Mouse (Mus musculus): ENCODE data around the gene Smurf1. TPM values are rescaled to one million over a fixed set of nuclear protein-coding genes. Genes with fewer than 3 reads are reported as not detected.
A peak's percentile ranks its signal among the peaks of the same experiment; 100 is the strongest.

The Smurf1 gene
- polyA plus RNA-seq (2016; fragmentation: Nextera tagmentation; extraction: Ambion mirVana) = 14.7 and 17.5 TPM in 2 replicates

- Histone ChIP-seq H3K36me3 (no peaks in the 10 kb centered on the region), H3K27me3 (ENCODE audit: insufficient read depth, poor library complexity, severe bottlenecking) (peaks cover 18% of the 10 kb centered on the region), H3K4me3 (peak within 1 kb of the TSS; percentile 86), H3K4me1 (replicated peaks) (peaks cover 28% of the 10 kb centered on the region), H3K27ac (peak within 1 kb of the TSS; percentile 93), H3K9me3 (no peaks in the 10 kb centered on the region)
- peak; percentile 90 for DNase-seq (ENCODE audit: low spot score)
- 1% methylated on average over 89 of the region's 89 CpGs for WGBS
Observed at GRCm38 (mm10) chr5:144965639-144966351, at the start of gene Smurf1. Smurf1 (minus strand) TSS chr5:144965847.

- Histone ChIP-seq H3K27ac (no peak overlapping the region), H3K27me3 (ENCODE audit: insufficient read depth, poor library complexity, severe bottlenecking) (no peaks in the 10 kb centered on the region), H3K4me1 (replicated peaks) (no peaks in the 10 kb centered on the region), H3K9me3 (no peaks in the 10 kb centered on the region), H3K36me3 (no peaks in the 10 kb centered on the region), H3K4me3 (no peak overlapping the region)
- 80% methylated on average over 1 of the region's 1 CpGs for WGBS
- no peak for DNase-seq (ENCODE audit: low spot score)
Observed at GRCm38 (mm10) chr5:145014278-145014677, 48.6 kb upstream of the Smurf1 start.

- no peaks in the 10 kb centered on the region for H3K36me3 ChIP-seq
- no peak for DNase-seq (ENCODE audit: low spot score)
- 92% methylated on average over 15 of the region's 15 CpGs for WGBS
- H3K27me3 ChIP-seq (ENCODE audit: insufficient read depth, poor library complexity, severe bottlenecking) = no peaks in the 10 kb centered on the region
- H3K4me1 ChIP-seq (replicated peaks) = no peaks in the 10 kb centered on the region
- no peak overlapping the region for H3K4me3 ChIP-seq
- no peak overlapping the region for H3K27ac ChIP-seq
- no peaks in the 10 kb centered on the region for H3K9me3 ChIP-seq
Observed at GRCm38 (mm10) chr5:145008878-145009659, 43.4 kb upstream of the Smurf1 start.

- Histone ChIP-seq H3K36me3 (no peaks in the 10 kb centered on the region), H3K4me3 (no peak overlapping the region), H3K9me3 (no peaks in the 10 kb centered on the region), H3K27ac (no peak overlapping the region), H3K4me1 (replicated peaks) (no peaks in the 10 kb centered on the region), H3K27me3 (ENCODE audit: insufficient read depth, poor library complexity, severe bottlenecking) (no peaks in the 10 kb centered on the region)
- no peak for DNase-seq (ENCODE audit: low spot score)
- WGBS = 89% methylated on average over 6 of the region's 6 CpGs
Observed at GRCm38 (mm10) chr5:145005596-145005995, 39.9 kb upstream of the Smurf1 start.

- Histone ChIP-seq H3K9me3 (no peaks in the 10 kb centered on the region), H3K4me3 (no peak overlapping the region), H3K4me1 (replicated peaks) (no peaks in the 10 kb centered on the region), H3K27ac (no peak overlapping the region), H3K36me3 (no peaks in the 10 kb centered on the region), H3K27me3 (ENCODE audit: insufficient read depth, poor library complexity, severe bottlenecking) (no peaks in the 10 kb centered on the region)
- no peak for DNase-seq (ENCODE audit: low spot score)
- WGBS = 83% methylated on average over 9 of the region's 9 CpGs
Observed at GRCm38 (mm10) chr5:145004495-145004894, 38.8 kb upstream of the Smurf1 start.

- H3K4me1 ChIP-seq (replicated peaks) = no peaks in the 10 kb centered on the region
- no peaks in the 10 kb centered on the region for H3K27me3 ChIP-seq (ENCODE audit: insufficient read depth, poor library complexity, severe bottlenecking)
- H3K9me3 ChIP-seq = no peaks in the 10 kb centered on the region
- WGBS = 77% methylated on average over 3 of the region's 3 CpGs
- H3K27ac ChIP-seq = no peak overlapping the region
- no peak overlapping the region for H3K4me3 ChIP-seq
- no peak for DNase-seq (ENCODE audit: low spot score)
- H3K36me3 ChIP-seq = no peaks in the 10 kb centered on the region
Observed at GRCm38 (mm10) chr5:145003362-145003761, 37.7 kb upstream of the Smurf1 start.

GRCm38 (mm10) chr5:144998491-144998890 lies 32.8 kb upstream of the Smurf1 start:
- H3K9me3 ChIP-seq = no peaks in the 10 kb centered on the region
- no peaks in the 10 kb centered on the region for H3K4me1 ChIP-seq (replicated peaks)
- H3K4me3 ChIP-seq = no peak overlapping the region
- 31% methylated on average over 2 of the region's 2 CpGs for WGBS
- H3K27me3 ChIP-seq (ENCODE audit: insufficient read depth, poor library complexity, severe bottlenecking) = no peaks in the 10 kb centered on the region
- no peaks in the 10 kb centered on the region for H3K36me3 ChIP-seq
- no peak overlapping the region for H3K27ac ChIP-seq
- DNase-seq (ENCODE audit: low spot score) = peak; percentile 11

- Histone ChIP-seq H3K36me3 (no peaks in the 10 kb centered on the region), H3K9me3 (no peaks in the 10 kb centered on the region), H3K4me3 (no peak overlapping the region), H3K4me1 (replicated peaks) (no peaks in the 10 kb centered on the region), H3K27ac (no peak overlapping the region), H3K27me3 (ENCODE audit: insufficient read depth, poor library complexity, severe bottlenecking) (no peaks in the 10 kb centered on the region)
- DNase-seq (ENCODE audit: low spot score) = no peak
- 83% methylated on average over 5 of the region's 5 CpGs for WGBS
Observed at GRCm38 (mm10) chr5:144990481-144990880, 24.8 kb upstream of the Smurf1 start.

- no peaks in the 10 kb centered on the region for H3K9me3 ChIP-seq
- no peaks in the 10 kb centered on the region for H3K4me1 ChIP-seq (replicated peaks)
- no peaks in the 10 kb centered on the region for H3K36me3 ChIP-seq
- H3K27ac ChIP-seq = no peak overlapping the region
- no peak for DNase-seq (ENCODE audit: low spot score)
- H3K27me3 ChIP-seq (ENCODE audit: insufficient read depth, poor library complexity, severe bottlenecking) = no peaks in the 10 kb centered on the region
- WGBS = 68% methylated on average over 2 of the region's 2 CpGs
- no peak overlapping the region for H3K4me3 ChIP-seq
Observed at GRCm38 (mm10) chr5:144990051-144990450, 24.4 kb upstream of the Smurf1 start.

- Histone ChIP-seq H3K9me3 (peaks cover 7% of the 10 kb centered on the region), H3K27ac (no peak overlapping the region), H3K4me3 (no peak overlapping the region), H3K4me1 (replicated peaks) (no peaks in the 10 kb centered on the region), H3K27me3 (ENCODE audit: insufficient read depth, poor library complexity, severe bottlenecking) (no peaks in the 10 kb centered on the region), H3K36me3 (no peaks in the 10 kb centered on the region)
- no peak for DNase-seq (ENCODE audit: low spot score)
- WGBS = 87% methylated on average over 4 of the region's 4 CpGs
Observed at GRCm38 (mm10) chr5:144989061-144989405, 23.4 kb upstream of the Smurf1 start.

- 53% methylated on average over 9 of the region's 9 CpGs for WGBS
- H3K36me3 ChIP-seq = no peaks in the 10 kb centered on the region
Observed at GRCm38 (mm10) chr5:144988340-144989060, 22.9 kb upstream of the Smurf1 start.

GRCm38 (mm10) chr5:144987561-144987960 lies 21.9 kb upstream of the Smurf1 start:
- no peak for DNase-seq (ENCODE audit: low spot score)
- WGBS = 88% methylated on average over 13 of the region's 13 CpGs
- H3K27me3 ChIP-seq (ENCODE audit: insufficient read depth, poor library complexity, severe bottlenecking) = no peaks in the 10 kb centered on the region
- no peaks in the 10 kb centered on the region for H3K4me1 ChIP-seq (replicated peaks)
- no peaks in the 10 kb centered on the region for H3K36me3 ChIP-seq
- peaks cover 20% of the 10 kb centered on the region for H3K9me3 ChIP-seq
- no peak overlapping the region for H3K27ac ChIP-seq
- H3K4me3 ChIP-seq = no peak overlapping the region

More at GRCm38 (mm10) chr5:144988340-144989060, 22.9 kb upstream of the Smurf1 start:
- Histone ChIP-seq H3K27ac (no peak overlapping the region), H3K9me3 (peaks cover 12% of the 10 kb centered on the region), H3K4me1 (replicated peaks) (no peaks in the 10 kb centered on the region), H3K27me3 (ENCODE audit: insufficient read depth, poor library complexity, severe bottlenecking) (no peaks in the 10 kb centered on the region), H3K4me3 (no peak overlapping the region)
- DNase-seq (ENCODE audit: low spot score) = peak; percentile 46

GRCm38 (mm10) chr5:144984839-144985238 lies 19.2 kb upstream of the Smurf1 start:
- Histone ChIP-seq H3K27me3 (ENCODE audit: insufficient read depth, poor library complexity, severe bottlenecking) (no peaks in the 10 kb centered on the region), H3K27ac (no peak overlapping the region), H3K9me3 (peaks cover 20% of the 10 kb centered on the region), H3K4me1 (replicated peaks) (no peaks in the 10 kb centered on the region), H3K4me3 (no peak overlapping the region), H3K36me3 (no peaks in the 10 kb centered on the region)
- no peak for DNase-seq (ENCODE audit: low spot score)
- 91% methylated on average over 5 of the region's 5 CpGs for WGBS
